Mouse (Mus musculus) c-Kit-positive CD71-negative TER-119-negative erythroid progenitor cells, embryonic 14.5 days (primary cell): ENCODE measurements around the gene Slc22a4.

Source experiments
- DNase-seq: peaks from one replicate; pipeline ENCODE4 v3.0.0-alpha.2; 2013; ENCODE audit warnings: low read depth

Slc22a4 gene

DNA sequence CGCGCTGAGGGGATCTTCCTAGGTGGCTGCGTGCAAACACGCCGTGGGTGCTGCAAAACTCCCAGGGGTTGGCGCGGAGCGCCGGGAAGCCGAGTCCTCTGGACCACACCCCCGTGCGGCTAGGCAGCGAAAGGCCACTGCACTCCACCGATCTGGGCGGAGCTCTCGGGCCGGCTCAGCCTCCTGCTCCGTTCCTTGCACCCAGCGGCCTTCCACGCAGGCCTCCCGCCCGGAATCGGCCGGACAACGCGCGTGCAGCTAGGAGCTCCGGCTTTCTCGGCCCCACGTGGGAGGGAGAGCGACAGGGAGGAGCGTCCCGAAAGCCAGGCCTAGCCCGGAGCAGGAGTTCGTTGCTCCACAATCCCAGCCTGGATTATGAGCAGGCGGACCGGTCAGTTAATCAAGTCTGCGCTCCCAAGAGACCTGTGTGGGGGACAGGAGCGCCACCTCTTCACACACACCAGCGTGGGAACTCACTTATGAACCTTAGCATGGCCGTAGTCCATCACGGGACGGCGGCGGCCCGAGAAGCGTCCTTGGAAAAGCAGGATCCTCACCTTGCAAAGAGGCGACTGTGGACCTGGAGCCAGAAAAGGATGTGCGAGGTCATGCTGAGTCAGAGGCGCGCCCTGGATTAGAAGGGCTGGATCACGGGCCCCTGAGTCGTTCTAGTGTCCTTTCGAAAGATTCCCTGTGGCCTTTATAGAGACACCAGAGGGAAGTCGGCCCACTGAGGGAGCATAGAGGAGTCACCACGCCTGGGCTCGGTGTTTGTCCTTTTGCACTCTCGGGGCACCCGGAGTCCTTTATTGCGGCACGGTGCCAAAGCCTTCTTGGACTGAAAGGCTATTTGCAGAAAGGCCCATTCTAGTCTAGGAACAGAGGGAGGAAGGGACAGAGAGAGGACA is at the start of gene Slc22a4:
Slc22a4 (minus strand) TSS at position 47 of the 908 bp plus-strand sequence.
- peak; percentile 44 for DNase-seq

DNA sequence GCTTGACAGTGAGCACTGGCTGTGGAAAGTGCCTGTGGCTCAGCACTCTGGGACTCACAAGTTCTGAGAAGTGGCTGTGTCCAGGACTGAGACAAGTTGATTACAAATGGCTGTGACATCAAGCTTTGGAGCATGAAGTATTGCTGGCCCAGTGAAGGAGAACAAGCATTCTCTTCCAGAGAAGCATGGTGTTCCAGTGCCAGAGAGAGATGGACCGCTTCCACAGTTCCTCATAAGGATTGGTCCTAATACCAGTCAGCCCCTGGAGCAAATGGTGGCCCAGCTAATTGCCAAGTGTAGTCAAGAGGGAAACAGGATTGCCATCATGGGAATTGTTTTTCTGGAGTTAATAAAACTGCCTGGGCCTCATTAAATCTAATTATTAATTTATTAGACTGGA is 48.2 kb upstream of the Slc22a4 start:
- DNase-seq: no peak

DNA sequence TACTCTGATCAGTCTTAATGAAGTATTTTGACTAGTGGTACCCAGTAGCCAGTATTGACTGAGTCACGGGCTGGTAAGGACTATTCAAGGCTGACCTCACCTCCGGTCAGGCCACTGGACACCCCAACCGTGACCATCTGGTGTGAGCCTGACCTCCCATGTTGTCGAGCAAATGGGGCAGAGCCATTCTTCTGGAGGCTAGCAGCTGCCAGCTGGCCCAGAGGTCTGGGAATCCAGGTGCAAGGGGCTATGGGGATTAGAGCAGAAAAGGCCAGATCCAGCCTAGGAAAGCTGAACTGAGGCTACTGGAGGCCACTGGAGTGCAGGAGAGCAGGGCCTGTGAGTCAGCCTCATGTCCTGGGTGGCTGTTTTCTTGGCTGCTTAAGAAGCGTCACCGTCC is 47.5 kb upstream of the Slc22a4 start:
- no peak for DNase-seq

DNA sequence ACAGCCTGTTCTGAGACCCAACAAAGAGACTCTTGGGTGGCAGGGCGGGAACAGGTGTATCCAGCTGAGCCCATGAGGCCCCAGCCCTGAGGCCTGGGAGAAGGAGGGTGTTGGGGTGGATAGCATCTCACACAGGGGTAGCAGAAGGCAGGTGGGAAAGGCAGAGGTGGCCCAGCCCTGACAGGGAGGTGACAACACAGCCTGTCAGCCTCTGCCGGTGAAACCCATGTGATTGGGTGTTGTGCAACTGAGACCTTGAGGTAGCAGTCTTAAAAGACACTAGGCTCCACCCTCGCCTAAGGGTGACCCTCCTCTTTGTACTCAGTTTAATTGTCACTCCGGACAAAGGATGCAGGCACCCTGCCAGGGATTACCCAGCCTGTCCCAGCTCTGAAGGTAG is 45.4 kb upstream of the Slc22a4 start:
- no peak for DNase-seq

DNA sequence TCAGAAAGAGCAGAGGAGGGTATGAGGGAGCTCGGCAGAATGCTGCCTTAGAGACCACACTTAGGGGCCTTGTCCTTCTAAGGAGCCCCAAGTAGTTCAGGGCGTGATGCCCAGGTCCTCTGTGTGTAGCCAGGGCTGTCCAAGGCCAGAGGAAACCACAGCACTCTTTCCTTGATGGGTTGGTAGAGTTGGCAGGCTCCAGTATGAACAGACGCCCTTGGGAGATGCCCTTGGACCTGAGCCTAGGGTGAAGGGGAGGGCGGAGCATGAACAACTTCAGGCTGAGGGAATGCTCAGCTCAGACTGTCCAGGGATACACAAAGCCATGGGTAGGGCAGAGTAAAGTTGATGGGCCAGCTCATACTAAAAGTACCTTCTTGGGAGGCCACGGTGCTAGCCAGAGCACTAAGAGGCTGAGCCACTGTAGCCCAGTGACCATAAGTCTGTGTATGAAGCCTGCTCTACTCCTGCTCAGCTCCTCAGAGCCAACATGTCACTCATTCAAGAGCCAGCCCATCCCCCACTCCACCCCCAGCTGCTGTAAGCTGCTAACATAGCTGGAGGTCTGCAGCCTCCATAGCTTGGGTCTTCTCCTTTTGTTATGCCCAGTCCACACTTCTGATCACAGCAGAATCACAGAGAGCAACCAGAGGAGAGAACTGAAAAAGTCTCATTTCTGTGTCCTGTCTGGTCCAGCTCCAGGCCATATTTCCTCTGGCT is 44.0 kb upstream of the Slc22a4 start:
- no peak for DNase-seq

DNA sequence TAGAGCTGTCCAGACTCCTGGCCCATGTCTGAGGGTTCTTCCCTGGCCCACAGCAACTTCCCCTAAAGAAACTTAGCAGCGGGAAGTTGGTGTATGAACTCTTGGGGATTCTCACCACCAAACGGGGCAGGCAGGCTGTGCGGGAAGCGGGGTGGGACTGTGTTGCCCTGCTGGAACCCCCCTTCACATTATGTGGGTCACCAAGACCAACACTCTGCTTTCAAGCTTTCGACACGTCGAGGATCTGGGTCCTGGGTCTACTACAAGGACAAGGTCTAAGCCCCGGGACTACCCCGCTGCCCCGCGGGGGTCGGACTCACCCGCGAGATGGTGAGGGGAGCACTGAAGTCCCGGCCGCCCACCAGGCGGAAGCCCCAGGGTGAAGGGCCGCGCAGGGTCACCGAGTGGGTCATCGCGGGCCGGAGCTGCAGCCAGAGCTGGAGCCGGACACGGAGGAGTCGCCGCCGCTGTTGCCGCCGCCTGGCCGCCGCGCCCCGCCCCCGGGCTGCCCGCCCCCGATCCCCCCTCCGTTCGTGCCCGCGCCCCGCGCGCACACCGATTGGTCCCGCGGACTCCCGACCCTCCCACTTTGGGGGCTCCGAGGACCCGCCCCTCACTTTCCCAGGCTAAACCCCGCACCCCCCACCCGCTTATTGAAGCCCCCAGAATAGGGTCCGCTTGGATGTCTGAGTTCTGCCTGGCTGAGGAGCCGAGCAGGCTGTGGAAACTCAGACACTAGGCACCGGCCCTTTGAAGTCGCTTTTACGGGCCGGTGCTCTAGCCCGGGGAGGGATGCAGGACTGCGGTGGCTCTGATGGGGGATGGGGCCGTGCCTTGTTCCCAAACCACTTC is 40.9 kb upstream of the Slc22a4 start, which contains the start of gene Pdlim4:
Pdlim4 (minus strand) TSS at position 495 of the 852 bp plus-strand sequence.
- no peak for DNase-seq

DNA sequence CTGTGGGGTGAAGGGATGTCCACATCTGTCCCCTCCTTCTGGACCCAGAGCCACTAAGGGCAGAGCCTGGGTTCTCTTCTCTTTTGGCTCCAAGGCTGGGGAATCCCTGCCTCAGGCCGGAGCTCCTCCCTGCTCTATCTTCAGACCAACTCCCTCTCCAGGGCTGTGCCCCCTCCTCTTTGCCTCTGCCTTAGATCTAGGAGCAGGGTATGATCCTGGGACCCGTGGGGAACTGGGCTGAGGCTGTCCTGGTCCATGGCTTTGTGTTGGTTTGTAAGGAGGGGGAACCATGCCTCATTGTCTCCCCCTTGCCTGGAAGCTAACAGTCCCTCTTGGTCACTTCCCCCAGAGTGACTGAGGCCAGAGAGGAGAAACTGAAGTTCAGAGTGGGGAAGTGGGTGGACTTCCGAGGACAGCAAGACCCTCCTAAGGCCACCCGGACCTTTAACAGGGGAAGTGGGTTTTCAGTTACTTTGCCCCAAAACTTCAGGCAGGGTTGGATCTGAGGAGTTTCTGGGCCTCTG is 40.2 kb upstream of the Slc22a4 start:
- no peak for DNase-seq

DNA sequence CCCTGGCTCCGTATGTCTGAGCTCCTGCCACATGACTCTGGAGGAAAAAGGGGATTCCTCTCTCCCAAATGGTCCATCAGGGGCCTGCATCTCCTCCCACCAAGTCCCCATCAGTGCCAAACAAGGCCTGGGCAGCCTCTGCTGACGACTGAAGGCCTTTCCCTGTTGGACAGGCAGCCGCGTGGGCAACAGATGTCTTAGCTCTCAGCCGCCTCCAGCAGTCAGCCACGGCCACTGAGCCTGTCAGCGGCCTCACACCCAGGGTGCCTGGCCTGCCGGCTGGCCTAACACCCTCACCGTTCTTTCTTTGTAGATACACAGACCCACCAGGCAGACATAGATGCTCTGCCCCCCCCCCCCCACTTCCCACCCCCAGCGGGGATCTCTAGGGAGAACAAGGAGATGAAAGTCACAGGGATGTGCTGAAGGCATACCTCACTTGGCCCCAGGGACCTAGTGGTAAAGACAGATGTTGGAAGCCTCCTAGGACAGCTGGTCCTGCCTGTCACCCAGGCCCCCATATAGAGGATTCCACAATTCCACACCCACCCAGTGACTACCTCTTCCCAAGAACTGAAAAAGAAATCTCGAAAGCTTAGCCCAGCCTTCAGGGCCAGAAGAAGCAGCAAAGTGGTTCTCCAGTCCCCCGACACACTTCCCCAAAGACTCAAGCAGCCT is 39.6 kb upstream of the Slc22a4 start:
- no peak for DNase-seq

DNA sequence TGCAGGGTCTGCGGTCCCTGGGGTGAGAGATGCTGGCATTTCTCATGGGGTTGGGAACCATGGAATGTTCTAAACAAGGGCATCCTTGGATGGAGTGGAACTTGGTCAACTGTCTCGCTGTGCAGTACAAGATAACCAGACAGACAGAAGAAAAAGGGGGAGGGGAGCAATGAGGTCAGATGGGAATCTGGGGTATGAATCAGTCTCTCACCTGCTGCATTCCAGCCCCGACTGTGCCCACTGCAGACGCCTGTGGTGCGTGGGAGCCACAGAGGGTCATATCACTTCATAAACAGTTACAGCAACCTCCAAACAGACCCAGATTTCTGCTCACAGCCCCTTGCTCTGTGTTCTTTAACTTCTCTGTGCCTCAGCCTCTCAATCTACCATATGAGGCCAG is 38.5 kb upstream of the Slc22a4 start:
- no peak for DNase-seq

DNA sequence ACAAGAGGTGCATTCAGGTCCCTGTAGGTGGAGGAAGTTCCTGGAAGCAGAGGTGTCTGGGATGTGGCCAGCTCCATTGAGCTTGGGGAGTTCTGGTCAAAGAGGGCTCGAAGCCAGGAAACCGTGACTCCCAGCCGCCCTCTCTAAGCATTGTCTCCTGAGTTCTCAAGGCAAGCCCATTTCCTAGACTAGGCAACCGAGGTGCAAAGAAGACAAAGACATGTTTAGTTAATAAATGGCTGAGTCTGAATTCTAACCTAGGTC is 38.0 kb upstream of the Slc22a4 start:
- DNase-seq: no peak

DNA sequence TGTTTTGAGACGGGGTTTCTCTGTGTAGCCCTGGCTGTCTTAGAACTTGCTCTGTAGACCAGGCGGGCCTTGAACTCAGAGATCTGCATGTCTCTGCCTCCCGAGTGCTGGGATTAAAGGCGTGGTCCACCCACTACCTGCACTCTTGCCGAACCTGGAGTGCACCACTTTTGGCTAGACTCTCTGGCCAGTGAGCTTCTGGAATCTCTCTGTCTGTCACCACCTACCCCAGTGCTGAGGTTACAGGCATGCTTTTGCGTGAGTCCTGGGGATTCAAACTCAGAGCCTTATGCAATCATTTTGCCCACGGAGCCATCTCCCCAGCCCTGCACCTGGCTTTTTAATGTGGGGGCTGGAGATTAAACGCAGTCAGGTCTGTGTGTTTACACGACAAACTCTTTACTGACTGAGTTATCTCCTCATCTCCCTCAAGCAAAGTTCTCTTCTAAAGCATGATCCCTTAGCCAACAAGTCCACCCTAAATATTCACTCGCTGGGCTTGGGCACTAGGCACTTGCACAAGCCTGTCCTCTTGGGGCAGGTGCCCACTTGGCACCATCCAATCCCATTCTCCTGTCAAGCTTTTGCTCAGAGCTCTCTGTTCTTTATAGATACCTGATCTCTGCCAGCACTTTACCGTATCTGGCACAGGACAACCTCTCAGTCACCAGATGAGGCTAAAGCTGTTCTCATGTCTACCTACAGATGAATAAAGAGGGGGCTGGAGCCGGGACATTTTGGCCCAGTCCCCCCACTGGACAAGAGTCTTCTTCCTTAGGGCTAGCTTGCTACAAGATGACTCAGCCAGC is 37.4 kb upstream of the Slc22a4 start:
- DNase-seq: no peak

DNA sequence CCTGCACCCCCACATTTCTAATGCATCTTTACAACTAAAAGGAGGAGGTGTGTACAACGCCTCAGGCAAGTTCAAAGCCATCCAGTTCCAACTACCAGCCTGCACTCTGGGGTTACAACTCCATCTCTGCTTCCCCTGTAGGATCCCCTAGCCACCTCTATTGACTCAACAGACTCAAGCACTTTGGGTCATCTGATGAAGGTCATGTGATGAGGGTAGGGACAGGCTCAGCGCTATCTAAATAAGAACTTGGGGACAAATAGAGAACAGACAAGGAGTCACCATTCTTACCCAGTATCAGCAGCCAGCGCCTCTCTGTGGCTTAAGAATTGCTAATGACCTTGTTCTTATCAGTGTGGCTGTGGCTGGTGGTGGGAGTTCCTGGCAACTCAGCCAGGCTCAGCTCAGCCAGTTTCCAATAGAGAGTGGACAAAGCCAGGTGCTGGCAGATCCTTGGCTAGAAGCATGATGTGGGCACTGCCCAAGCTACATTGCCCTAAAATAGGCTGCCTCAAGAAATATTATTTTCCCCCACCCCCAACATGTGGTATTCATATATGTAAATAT is 36.6 kb upstream of the Slc22a4 start:
- no peak for DNase-seq

DNA sequence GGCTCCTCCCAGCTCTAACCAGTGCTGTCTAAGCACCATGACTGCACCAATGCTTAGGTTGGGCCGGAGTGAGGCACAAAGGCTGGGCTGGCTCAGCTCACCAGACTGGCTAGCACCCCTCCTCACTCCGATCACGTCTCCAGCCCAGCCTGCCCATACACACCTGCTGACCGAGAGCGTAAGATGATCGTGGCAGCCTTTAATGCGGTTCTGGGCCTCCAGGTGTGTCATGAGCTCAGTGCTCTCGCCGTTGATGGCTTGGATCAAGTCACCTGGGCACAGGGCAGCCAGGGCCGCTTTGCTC is 35.5 kb upstream of the Slc22a4 start:
- no peak for DNase-seq

DNA sequence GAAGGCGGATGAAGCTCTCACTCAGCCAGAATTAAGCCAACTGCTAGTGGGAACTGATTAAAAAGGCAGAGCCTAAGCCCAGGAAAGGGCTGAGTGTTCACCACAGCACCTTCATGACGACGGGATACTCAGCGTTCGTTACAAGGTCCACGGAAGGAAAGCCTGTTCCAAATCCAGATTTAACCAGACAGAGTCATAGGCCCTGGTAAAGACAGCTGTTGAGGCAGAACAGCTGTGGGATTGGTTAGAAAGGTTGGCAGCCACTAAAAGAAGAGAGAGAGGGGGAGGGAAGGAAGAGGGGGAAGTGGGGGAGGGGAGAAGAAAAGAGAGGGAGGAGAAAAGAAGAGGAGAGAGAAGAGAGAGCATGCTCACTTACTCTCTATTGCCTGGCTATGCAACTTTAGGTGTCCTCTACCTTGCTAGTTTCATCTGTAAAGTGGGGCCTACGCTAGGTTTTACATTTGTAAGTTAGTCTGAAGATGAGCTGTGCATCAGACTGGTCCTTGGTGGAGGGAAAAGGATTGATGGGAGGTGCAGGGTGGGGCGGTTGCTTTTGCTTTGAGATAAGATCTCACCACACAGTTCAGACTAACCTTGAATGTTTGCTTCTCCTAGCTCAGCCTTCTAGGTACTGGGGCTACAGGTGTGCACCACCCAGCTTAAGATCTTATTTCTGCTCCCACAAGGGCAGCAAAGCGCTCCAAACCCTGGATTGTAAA is 35.0 kb upstream of the Slc22a4 start:
- no peak for DNase-seq

DNA sequence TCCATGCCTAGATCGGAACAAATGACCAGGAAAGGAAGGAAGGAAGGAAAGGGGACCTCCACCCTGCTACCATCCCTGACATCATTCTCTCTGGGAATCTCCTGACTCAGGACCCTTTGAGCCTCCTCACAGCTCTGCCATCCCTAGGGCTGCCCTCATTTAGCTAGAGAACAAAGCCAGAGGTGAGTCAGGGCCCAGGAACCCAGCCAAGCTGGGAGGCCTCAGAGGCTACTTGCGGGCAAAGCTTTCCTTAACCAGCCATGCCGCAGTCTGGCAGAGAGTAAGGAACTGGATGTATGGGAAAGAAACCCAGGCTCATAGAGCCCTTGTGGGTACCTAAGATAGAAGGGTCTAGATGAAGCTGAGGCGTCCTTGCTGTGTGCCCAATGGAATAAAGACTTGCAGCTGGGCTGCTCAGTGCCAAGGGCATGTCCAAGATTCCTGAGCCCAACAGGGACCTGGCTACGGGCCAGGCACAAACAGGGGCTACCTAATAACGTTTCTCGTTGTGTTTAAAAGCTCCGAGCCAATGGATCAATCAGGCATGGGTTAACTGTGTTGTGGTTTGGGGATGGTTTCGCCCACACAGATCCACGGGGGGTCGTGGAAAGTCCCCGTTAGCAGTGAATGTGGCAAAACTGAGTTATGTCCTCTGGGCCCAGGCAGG is 34.3 kb upstream of the Slc22a4 start:
- DNase-seq: no peak

DNA sequence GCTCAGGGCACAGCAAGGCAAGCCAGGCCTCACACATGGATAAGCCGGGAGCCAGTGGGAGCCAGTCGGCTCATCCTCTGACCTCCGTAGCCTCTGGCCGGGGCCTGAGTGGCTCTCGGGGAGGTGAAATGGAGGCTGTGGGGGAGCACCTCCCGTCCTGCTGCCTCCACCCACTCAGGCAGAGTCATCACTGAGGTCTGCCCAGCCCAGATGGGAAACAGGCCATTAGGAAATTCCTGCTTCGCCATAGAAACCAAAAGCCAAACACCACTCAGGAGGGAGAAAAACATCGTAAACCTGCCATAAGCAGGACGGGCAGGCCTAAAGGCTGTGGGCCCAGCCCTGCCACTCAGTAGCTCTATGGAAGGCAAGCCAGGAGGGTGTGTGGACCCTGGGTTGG is 32.4 kb upstream of the Slc22a4 start:
- DNase-seq: no peak

DNA sequence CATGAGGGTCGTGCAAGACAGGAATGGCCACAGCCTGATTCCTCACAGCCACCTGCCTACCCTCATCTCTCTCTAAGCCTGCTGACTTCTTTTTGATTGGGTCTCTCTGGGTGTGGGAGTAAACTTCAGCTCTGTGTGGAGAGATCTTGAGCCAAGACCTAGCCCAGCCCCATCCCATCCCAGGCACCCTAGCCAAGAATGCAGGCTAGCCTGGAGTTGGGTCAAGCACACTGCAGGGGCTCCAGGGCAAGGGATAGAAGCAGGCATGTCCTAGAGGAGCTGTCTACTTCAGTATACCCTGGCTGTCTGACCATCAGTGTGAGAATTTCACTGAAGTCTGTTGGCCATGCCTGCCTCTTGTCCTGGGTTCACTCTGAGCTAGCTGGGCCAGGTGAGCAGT is 31.6 kb upstream of the Slc22a4 start:
- DNase-seq: no peak

DNA sequence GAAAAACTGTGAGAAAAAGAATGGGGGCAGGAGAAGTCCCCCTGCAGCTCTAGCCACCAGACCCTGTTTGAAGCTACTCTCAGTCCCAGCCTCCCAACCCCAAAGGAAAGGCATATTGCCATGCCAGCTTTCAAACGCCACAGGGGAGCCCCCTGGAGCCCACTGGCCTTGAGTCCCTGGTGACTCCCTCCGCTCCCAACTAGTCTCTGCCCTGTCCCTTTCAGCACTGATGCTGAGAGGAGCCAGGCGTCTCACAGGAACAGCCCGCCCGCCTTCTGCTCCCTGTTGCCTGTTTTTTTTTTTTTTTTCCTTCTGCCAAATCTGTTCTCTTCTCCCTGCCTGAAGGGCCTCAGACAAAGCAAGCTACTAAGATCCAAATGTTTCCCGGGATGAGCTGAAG is 30.8 kb upstream of the Slc22a4 start:
- no peak for DNase-seq

DNA sequence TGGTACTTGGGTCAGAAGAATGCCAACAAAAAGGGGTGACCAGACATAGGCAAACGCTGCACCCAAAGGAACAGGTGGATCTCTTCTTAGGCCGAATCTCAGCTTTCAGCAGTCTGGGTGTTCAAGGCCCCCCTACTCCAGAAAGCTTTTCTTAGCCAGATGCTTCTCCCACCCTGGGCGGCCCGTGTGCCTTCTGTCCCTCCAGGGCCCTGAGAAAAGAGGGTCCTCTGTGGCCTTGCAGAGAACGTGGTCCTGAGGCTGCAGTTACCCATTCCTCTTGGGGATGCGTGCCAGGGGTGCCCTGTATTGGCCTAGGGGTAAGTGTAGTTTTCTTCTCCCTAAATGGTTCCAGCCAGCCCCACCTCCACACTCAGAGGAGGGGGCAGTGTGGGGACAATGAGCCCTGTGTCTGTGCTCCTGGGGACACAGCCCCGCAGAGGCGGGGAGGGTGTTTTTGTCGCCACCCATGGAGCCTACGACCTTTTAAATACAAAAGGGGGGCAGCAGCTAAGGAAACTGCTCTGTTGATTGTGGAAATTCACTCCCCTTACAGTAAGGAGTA is 30.2 kb upstream of the Slc22a4 start:
- no peak for DNase-seq
